Mouse (Mus musculus) megakaryocyte, embryonic 14.5 days (primary cell): ENCODE results near the gene Iffo2.

ENCODE experiments used
- FLI1 ChIP-seq: IDR thresholded peaks from 2 replicates; pipeline ENCODE4 v1.6.1; 2012; ENCODE audit warnings: low read length, inconsistent platforms, mixed read lengths
- GATA1 ChIP-seq: IDR thresholded peaks from 3 replicates; pipeline ENCODE4 v1.6.1; 2012; ENCODE audit warnings: mixed read lengths, low read length, inconsistent platforms, borderline replicate concordance

- TF ChIP-seq GATA1 (no peak), FLI1 (no peak)
Observed at GRCm38 (mm10) chr4:139617001-139617364, 86.6 kb downstream of the Iffo2 start.
